Mouse (Mus musculus) splenic B cell, adult 2 months (primary cell): ENCODE data around the gene Ifrd2.
A peak's percentile ranks its signal among the peaks of the same experiment; 100 is the strongest.

Experiments
- DNase-seq: peaks from one replicate; pipeline ENCODE4 v3.0.0-alpha.2; 2011; ENCODE audit warnings: low read depth, low spot score
- H3K27me3 ChIP-seq: 2 replicates; pipeline ENCODE4 v1.6.1; 2012; ENCODE audit warnings: mild to moderate bottlenecking, low read length, moderate library complexity, mixed read lengths; ENCODE audit not compliant: control insufficient read depth, poor library complexity, insufficient read depth, severe bottlenecking
- H3K36me3 ChIP-seq: 2 replicates; pipeline ENCODE4 v1.6.1; 2012; ENCODE audit warnings: mild to moderate bottlenecking, low read length, moderate library complexity, mixed read lengths; ENCODE audit not compliant: control insufficient read depth, poor library complexity, insufficient read depth, severe bottlenecking

Gene Ifrd2

DNA sequence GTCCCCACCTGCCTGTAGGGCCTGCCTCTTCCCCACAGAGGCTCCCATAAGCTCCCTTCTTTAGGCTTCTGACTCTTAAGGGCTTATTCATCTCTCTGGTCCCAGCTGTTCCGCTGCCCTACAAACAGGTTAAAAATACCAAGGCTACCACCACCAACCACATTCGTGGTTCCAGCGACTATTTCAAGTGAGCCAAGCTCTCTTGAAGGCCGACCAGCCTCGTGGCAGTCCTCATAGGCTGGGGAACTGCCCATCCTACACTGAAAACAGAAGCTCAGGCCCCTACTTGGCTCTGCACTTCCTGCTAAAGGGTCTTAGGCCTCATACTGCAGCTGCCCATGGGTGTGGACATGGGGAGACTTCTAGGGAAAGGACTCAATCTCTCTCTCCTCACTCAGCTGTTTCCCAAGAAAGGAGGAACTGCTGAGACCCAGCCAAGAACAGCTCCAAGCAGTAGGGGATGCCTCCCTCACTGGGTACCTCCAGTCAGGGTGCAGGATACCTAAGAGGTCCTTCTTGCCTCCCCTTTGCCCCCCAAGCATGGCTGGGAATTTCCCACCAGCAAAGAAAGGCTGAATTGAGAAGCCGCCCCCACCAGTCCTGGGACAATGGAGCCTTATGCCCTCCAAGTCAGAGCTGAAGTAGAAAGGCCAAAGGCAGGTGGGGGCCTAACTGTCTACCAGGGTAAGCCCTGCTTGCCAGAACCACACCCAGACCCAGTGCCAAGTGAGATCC is 24.2 kb downstream of the Ifrd2 start:
- DNase-seq, result no peak
- no peaks in the 10 kb centered on the region for H3K27me3 ChIP-seq
- H3K36me3 ChIP-seq, result peaks cover 15% of the 10 kb centered on the region

DNA sequence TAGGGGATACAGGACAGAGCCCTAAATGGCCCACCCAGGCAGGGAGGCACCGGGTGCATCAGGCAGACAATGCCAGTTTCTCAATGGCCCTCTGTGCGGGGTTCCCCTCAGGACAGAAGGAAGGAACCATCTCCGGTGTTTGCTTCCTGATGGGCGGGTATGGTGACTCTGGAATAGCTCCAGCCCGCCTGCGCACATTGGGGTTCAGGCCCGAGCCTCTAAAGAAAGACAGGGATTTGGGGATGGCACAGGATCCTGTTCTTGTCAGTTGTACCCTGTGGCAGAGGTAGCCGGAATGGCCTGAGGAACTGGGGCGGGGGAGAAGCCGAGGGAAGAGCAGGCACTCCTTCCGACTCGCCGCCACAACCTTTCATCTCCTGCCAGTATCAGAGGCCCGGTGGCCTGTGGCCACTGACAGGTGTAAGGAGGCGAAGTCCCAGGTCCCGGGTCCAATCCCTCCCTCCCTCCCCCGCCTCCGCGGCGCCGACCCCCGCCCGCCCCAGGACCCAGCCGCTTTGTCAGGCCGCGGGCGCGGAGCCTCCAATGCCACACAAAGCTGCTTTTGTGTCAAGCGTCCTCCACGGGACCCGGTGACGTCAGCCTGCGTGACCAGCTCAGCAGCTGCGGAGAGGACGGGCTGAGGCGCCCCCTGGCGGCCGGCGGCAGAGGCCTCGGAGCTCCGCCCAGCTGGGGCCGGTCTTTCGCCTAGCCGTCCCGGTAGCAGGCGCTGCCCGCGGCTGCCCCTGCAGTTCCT is 24.9 kb downstream of the Ifrd2 start:
- peaks cover 15% of the 10 kb centered on the region for H3K36me3 ChIP-seq
- H3K27me3 ChIP-seq, result no peaks in the 10 kb centered on the region
- peak; percentile 98 for DNase-seq

DNA sequence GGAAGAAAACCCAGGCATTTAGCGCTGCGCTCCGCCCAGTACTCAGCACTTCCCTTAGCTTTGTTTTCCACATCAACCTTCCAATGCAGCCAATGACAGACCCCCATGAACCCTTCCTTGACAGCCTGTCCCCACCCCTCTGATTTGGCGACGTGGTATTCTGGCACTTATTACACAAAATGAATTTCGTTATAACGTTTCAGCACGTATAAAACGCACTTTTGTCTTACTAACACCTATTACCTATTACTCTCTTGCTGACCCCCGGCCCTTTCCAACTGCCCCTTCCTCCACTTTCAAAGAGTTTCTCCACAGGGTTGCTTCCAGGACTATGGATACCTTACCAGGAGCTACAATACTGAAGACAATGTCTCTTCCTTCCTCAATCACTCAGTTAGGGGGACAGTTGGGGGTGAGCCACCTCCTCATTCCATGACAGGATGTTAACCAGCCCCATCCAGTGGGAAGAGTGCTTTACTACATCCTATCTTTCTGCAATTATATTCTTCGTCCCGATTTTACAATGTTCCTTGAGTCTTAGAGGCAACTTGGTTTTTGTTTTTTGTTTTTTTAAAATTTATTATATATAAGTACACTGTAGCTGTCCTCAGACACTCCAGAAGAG is 25.6 kb downstream of the Ifrd2 start:
- H3K27me3 ChIP-seq, result no peaks in the 10 kb centered on the region
- peaks cover 19% of the 10 kb centered on the region for H3K36me3 ChIP-seq
- DNase-seq, result no peak

DNA sequence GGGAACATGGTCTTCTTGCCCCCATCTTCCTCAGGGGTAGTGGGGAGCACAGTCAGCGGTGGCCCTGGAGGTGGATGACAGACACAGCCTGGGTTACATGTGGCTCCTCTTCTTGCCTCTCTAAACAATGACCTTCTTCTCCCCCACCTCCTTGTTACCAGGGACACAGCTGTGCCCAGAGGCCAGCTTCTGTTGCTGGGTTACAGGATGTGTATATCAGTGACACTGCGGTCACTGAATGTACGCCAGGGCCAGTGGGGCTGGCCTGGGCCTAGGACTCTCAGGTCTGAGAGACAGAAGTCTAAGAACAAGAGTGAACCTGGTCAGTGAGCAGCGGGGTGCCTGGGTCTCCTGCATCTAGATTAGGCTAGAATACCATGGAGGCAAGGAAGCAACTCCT is 27.6 kb downstream of the Ifrd2 start:
- H3K27me3 ChIP-seq, result no peaks in the 10 kb centered on the region
- H3K36me3 ChIP-seq, result peaks cover 24% of the 10 kb centered on the region
- no peak for DNase-seq

DNA sequence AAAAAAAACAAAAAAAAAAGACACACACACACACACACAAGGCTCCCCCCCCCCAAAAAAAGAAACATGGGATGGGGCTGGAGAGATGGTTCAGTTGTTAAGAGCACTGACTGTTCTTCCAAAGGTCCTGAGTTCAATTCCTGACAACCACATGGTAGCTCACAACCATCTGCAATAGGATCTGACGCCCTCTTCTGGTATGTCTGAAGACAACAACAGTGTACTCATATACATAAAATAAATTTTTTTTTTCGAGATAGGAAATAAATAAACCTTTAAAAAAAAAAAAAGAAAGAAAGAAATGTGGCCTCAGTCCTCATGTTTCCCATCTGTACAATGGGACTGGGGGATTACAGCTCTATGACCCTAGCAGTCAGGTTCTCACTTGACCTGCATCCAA is 30.0 kb downstream of the Ifrd2 start:
- peaks cover 24% of the 10 kb centered on the region for H3K36me3 ChIP-seq
- peak; percentile 46 for DNase-seq
- H3K27me3 ChIP-seq, result no peaks in the 10 kb centered on the region

DNA sequence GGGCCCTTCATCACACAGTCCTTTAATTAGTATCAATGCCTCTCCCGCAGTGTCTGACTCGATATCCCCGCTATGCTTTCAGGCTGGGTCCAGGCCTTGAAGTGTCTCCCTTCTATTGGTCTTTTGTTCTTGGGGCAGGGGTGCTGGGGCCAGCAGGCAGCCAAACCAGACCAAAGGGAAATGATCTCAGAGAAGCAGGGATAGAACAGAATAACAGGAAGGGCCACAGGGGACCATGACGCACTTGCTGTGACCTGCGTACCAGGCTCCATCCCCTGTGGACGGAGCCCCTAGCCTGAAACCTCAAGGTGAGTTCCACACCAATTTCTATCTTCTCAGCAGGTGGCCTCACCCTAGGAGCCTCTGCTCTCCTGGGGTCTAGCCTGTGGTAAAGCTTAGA is 30.7 kb downstream of the Ifrd2 start:
- no peak for DNase-seq
- peaks cover 24% of the 10 kb centered on the region for H3K36me3 ChIP-seq
- no peaks in the 10 kb centered on the region for H3K27me3 ChIP-seq

DNA sequence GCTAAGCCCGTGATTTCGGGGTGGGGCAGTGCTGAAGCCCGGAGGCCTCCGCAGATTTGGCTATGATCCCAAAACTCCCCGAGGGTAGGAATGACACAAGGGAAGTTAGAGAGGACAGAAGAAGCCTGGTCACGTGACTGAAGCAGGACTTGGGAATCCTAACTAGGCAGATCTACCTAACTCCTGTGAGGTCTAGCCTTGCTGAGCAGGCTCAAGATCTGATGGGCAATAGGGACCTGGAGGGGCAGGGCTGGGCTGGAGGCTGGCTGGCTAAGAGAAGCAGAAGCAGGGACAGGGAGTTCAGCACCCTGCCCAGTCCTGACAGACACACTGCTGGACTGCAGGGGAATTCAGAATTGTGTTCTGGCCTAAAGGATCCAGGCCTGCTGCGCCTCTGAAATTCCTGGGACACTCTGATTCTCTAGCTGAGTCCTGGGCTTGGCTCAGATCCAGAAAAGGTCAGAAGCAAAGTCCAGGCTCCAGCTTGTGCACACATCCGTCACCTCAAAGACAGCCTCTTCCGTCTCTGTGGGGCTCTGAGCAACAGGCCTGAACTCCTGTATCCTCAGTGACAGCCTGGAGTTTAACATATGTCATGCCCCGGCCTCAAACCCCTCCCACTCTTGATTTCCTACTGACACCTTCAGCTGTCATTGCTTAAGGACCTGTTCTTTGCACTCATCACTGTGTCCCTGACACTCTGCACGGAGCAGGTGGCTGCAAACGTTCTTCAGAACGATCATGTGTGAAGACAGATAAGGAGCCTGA is 31.5 kb downstream of the Ifrd2 start:
- peaks cover 24% of the 10 kb centered on the region for H3K36me3 ChIP-seq
- no peak for DNase-seq
- H3K27me3 ChIP-seq, result no peaks in the 10 kb centered on the region

DNA sequence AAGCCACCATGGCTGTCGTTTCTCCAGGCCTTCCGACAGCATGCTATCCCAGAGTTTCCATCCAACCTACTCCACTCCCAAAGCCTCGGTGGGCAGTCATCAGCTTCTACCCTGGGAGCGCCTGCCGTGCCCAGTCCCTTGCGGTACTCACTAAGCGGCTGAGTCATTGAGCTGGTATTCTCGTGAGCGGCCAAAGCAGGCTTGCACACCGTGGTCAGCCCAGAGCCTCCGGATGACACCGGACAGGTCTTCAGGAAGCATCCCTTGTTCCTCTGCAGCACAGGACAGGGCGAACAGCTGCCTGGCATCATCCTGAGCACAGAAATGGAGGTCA is 32.1 kb downstream of the Ifrd2 start:
- DNase-seq, result no peak
- H3K27me3 ChIP-seq, result no peaks in the 10 kb centered on the region
- peaks cover 20% of the 10 kb centered on the region for H3K36me3 ChIP-seq

DNA sequence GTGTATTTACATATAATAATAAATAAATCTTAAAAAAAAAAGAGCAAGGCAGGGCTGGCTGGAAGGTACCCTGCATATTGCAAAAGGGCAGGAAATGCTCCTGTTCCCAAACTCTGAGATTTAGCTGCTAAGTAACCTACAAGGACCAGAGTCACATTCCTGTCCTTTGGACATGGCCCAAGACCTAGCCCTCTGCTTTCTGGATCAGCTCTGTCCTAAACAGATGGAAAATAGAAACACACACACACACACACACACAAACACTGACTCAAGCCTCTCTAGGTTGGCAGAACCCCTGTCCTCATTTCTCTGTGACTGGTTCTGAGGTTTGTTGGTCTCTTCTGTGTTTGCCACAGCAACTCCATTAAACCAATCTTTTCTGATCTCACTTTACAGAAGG is 33.5 kb downstream of the Ifrd2 start:
- DNase-seq, result no peak
- Histone ChIP-seq H3K36me3 (peaks cover 13% of the 10 kb centered on the region), H3K27me3 (no peaks in the 10 kb centered on the region)

DNA sequence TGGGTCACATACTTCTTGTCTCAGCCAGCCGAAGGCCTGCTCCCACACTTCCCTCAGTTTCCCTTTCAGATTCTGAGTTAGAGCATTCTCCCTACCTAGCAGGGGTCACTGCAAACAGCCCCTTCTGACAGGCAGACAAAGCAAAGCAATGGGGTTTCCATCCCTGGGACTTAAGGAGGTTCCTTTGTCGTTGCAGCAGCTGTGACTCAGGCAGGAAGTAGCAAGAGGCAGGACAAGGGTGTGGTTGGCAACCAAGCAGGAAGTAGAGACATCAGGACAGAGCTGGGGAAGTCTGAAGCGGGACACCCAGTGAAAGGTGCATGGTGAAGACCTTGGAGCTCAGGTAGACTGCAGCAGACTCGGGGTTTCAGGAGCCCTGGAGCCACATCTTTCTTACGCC is 37.1 kb downstream of the Ifrd2 start:
- peak; percentile 56 for DNase-seq
- peaks cover 4% of the 10 kb centered on the region; the same call in 1 of the 2 replicates for H3K36me3 ChIP-seq
- H3K27me3 ChIP-seq, result no peaks in the 10 kb centered on the region

DNA sequence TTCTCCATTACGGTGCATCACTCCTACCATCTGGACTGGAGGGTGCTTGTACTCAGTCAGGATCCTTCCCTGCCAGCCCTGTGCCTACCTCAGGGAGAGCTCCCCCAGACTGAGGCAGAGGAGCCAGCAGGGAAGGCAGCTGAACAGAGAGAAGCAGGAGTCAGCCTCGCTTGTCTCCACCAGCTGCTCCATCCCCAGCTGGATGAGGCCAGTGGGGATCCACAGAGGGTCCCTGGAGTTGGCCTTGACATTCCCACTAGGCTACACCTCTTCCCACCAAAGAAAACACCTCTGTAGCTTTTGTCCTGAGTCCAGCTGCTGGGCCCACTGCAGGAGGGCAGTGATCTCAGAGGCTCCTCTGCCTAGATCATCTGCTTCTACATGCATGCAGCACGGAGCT is 37.5 kb downstream of the Ifrd2 start:
- H3K27me3 ChIP-seq, result no peaks in the 10 kb centered on the region
- DNase-seq, result no peak
- peaks cover 3% of the 10 kb centered on the region; the same call in 1 of the 2 replicates for H3K36me3 ChIP-seq

DNA sequence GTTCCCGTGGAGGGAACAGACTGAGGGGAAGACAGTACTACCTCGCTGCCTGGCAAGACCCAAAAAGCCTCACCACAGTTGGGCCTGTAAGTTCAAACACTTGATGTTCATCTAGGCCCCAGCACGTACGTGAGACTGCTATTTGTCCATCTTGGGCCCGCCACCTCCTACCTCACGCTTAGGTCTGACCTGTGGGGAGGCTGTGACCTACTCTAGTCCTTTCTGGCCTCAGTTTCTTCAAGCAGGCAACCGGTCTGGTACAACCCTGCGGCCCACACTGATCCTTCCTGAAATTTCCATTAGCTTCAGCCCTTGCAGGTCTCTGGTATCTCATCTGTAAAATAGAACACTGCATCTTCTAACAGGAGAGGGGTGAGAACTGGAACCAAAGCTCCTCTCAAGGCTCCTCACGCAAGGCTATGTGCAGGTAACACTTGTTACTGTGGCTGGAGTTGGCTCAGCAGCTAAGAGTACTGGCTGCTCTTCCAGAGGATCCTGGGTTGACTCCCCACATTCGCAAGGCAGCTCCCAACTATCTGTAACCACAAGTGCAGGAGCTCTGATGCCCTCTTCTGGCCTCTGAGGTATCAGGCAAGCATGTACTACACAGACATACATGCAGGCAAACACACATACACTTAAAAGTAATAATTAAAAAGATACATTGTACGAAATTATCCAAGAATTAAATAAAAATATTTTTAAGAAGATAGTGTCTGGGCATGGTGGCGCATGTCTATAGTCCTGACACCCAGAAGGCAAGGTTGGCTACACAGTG is 38.1 kb downstream of the Ifrd2 start:
- H3K36me3 ChIP-seq, result peaks cover 3% of the 10 kb centered on the region; the same call in 1 of the 2 replicates
- no peaks in the 10 kb centered on the region for H3K27me3 ChIP-seq
- no peak for DNase-seq

DNA sequence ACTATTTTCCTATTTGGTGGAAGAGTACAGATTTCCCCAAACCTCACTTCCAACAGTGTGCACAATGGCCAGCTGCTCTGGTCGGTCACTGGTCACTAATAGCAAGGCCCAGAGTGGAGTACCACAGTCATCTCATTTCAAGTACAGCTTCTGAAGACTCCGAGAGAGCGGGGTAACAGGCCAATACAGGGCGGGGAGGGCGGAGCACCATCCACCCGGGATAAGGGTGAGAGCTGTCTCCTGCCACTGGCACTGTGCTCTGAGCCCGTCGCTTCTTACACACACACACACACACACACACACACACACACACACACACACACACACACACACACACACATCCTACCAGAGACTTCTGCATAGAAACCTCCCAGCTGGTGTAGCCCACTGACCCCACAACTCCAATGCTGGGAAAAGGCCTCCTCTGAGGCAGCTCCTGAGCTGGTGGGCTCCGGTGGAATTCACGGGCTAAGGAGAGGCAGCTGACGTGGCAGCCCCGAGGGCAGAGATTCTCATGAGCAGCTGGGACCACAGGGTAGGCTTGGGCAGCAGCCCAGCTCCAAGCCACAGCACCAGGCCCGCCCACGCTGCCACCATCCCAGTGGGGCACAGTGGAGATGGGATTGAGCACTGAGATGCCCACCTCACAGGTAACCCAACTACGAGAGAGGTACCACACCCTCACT is 38.9 kb downstream of the Ifrd2 start:
- DNase-seq, result no peak
- no peaks in the 10 kb centered on the region for H3K27me3 ChIP-seq
- peaks cover 3% of the 10 kb centered on the region; the same call in 1 of the 2 replicates for H3K36me3 ChIP-seq
